Mouse (Mus musculus) cerebellum, postnatal 4 days (tissue): ENCODE data around the gene Zfp408.
"Not testable (repeated sequence)": the region's sequence is repeated elsewhere in the genome, so short reads cannot be mapped to it uniquely, and the experiment has no call there.

Experiments
- DNase-seq, 2 experiments: peaks; one replicate each; pipeline ENCODE4 v3.0.0; 2022; ENCODE audit warnings: low spot score in 2 of 2, mixed read lengths in 1 of 2

Gene Zfp408

GRCm38 (mm10) chr2:91609370-91609769, 40.2 kb downstream of the Zfp408 start:
- DNase-seq = not testable (repeated sequence)

- no peak for DNase-seq
These were observed 47.2 kb downstream of the Zfp408 start for GRCm38 (mm10) chr2:91602389-91602788.

GRCm38 (mm10) chr2:91600475-91600874, 49.1 kb downstream of the Zfp408 start:
- DNase-seq = no peak
